Mouse (Mus musculus) regulatory T cell (primary cell): ENCODE results near the gene Stk32c.

Experiments used
- in situ Hi-C: fragments of 300-600 bp; cut with MboI, MseI; formaldehyde crosslinking; loops from one replicate; pipeline ENCODE4 v1.15.1; 2025; ENCODE audit warnings: high pct_unique_total_duplicates

Stk32c gene

DNA sequence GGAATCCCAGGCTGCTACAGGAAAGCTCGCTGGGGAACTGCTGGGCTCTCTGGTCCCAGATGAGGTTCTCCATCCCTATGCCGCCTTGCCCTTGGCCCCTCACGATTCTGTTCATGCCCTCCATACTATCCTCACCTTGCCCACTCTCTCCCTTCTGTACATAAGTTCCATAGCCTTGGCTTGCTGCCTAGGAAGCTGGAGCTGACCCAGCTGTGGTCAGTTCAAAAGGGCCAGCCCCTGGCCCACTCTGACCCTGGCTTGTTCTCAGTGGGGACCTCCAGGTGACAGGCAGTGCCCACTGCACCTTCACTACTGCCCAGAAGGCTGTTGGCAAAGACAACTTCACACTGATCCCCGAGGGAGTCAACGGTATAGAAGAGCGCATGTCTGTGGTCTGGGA, 116.7 kb downstream of the Stk32c start:
- in situ Hi-C loops, result no loop called here

DNA sequence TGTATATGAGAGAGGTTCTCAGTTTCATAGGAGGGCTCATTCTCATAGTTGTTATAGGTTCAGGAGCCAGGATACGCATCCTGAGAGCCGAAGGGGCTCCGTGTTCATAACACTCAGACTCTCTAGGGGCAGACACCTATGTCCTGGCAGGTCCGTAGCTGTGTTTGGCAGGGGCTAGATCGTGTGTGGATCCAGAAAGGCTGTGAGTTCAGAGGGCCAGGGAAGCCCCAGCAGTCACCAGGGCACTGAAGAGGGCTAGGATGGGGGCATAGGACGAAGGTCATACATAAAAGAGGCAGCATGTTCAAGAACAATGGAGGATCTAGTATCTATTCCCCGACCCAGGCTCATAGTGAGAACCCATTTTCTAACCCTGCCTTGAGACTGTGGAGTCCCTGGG, 117.8 kb downstream of the Stk32c start:
- in situ Hi-C loops, result no loop called here

DNA sequence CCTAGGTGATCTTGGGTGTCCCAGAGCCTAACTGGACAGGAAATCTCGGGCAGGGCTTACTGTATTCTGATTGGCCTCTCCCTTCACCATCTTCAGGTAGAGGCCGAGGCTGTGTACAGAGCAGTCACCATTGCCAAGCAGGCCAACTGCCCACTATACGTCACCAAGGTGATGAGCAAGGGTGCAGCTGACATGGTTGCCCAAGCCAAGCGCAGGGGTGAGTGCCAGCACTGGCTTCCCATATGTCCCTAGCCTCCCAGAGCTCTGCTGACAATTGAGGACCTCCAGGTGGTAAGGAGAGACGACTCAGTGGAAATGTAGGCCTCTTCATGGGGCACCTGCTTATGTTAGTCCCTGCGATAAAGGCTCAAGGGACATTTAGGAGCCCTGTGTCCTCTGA, 118.3 kb downstream of the Stk32c start:
- in situ Hi-C loops, result no loop called here

DNA sequence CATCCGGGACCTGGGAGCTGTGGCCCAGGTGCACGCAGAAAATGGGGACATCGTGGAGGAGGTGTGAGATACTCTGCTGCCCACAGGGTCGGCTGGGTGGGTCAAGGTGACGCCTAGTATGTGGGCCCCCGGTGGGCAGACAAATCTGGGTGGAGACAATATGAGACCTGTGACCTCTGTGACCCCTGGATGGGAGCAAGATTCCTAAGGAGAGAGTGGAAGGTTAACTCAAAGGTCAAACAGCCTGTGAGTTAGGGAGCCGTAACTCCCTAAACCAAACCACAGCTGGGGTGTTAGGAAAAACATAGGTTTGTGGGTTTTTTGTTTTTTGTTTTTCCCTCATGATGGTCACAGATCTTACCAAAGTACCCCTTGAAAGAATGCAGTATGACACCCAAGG, 119.3 kb downstream of the Stk32c start:
- in situ Hi-C loops, result no loop called here

DNA sequence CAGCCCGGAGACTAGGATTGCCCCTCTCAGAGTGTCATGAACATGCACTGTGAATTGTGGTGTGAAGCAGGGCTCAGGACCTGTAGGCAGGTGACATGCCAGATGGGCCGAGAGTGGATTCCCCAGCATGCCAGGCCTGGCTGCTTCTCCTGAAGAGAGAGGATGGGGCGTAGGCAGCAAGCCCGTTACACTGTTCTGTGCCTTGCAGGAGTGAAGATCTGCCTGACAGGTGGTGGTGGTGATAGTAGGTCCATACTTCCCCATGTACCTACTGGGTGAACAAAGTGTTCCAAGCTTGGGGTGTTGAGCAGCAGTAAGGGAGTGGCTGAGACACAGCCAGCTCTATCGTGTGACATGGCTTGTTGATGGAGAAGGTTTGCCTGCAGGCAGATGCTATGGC, 120.0 kb downstream of the Stk32c start:
- in situ Hi-C loops, result no loop called here

DNA sequence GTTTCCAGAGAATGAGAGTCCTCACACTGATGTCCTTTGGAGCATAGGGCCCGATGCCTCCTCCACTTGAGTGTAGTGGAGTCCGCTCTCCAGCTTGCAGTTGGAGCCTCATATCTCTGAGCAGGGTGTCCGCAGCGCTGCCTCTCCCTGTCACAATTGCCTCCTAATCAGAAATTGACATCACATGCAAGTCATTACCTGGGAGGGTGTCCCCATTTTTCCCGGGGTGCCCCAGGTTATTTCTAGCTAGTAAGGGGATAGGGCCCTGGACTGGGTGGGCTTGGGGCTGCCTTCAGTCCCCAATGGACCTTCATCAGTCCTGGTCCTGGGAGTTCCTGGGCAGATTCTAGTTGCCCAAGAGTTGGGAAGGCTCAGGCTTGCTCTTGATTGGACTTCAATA, 120.4 kb downstream of the Stk32c start:
- in situ Hi-C loops, result no loop called here

DNA sequence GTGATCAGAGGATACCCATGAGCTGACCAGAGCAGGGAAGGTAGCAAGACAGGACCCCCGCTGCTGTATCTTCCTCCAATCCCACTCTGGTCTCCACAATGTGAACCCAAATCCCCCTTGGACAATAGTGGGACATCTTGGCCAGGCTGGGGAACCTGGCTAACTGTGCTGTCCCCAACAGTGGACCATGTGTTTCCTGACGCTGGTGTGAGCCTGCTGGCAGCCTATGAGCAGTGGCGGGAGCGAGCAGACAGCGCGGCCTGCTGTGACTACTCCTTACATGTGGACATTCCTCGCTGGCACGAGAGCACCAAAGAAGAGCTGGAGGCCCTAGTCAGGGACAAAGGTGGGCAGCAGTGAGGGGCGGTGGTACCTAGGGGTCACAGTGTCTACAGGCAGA, 121.4 kb downstream of the Stk32c start:
- in situ Hi-C loops, result no loop called here

DNA sequence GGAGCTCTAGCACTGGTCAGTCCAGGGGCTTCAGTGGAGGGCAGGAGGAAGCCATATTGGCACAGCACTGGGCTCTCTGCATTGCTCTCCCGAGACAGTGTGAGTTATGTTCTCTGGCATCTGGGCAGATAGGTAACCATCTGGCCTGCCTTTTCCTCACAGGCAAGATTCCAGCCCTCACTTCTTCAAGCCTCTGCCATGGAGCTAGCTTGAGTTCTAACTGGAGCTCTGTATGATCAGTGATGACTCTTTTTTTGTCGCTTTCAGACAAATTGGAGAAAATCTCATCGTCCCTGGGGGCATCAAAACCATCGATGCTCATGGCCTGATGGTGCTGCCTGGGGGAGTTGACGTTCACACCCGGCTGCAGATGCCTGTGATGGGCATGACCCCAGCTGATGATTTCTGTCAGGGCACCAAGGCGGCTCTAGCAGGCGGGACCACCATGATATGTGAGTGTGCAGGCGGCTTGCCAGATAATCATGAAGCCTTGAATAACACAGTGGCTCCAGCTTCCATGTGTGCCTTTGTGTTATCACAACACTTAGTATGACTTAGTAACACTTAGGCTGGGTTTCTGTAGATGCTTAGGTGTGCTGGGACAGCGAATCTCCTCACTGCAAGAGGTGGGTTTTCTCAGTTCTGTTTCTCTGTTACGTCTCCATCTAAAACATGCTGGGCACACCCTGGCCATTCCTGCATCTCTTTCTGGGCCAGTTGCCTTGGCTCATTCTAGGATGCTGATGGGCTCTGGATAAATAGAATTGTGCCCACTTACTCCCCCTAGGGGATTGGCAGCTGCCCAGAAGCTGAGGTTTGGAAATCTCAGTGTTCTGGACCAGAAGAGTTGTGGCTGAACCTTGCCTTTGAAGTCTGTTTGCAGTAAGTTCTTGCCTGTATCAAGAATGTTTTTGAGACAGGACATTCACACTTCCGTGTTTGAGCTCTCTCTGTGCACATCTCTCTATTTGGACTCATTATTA, 122.9 kb downstream of the Stk32c start:
- in situ Hi-C loops, result no loop called here

DNA sequence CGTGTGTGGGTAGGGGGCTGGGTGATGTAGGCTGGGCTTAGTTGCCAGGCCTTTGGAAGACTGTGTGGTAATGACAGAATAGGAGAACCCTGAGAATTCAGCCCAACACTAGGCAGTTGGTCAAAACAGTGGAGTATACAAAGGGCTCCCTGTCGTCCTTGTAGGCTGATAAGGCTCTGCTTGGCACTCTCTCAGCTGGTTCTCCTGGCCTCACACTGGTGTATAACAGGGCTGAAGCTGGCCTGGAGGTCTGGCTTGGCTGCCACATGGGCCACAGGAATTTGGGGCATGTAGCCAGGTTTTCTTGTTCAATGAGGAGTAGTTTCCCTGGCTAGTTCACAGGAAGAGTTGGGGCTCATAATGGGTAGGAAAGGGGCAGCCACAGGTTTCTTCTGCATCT, 125.3 kb downstream of the Stk32c start:
- in situ Hi-C loops, result no loop called here

DNA sequence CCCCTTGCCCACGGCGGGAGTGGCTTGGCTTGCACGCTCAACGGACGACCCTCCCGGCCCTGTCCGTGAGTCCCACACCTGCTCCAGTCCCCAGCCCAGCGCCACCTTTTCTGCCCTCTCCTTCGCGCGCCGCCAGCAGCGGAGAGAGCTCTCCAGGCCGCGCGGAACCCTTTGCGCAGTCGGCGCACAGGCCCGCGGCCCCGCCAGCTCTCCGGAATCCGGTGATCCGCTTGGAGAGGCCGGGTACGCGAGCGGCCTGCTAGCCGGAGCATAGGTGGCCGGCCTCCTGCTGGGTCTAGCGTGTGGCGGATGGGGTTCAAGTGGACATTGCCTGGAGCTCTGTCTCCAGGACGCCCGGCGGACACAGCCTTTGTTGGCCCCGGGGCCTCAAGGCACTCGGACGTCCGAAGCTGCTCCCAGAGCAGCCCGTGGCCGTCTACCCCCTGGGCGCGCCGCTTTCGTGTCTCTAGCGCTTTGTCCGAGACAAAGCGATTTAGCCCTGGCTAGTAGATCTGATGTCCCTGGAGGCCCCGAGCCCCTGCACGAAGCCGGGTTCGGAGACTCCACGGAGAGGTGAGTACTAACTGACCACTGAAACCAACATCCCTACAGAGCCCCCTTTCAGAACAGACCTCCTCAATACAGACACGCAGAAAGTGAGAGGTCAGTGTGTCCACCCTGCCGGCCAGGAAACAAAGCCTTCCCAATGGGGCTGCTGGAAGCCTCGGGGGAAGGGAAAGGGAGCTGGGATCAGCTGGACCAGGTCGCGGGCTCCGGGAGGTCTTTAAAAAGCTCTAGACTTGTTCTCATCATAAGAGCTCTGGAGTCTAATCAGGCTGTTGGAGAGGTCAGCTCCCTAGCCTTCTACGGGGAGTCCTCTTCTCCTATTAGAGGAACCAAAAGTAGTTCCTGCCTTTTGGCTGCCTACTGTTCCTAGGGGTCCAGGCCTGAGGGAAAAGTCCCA, 126.6 kb downstream of the Stk32c start:
- in situ Hi-C loops, result no loop called here

DNA sequence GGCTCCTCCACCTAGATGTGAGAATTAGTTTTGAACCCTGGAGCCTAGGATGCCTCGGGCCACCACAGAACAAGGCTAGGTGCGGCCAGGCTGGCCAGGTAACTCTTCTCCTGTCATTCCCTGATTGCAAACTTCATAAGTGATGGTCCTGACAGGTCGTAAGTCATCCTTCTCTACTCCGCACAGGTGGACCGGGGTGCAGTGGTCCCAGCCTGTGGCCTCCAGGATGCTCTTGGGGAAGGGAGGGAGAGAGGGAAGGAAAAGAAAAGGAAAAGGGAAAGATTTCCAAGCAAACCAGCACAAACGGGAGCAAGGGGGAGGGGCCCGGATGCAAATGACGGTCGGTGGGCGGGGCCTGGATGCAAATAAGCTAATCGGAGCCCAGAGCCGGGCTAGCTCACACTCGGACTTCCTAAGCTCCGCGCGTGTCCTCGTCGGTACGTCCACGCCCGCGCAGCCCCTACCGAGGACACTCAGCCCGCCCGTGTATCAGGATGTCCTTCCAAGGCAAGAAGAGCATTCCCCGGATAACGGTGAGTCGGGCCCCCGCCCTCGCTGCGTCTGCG, 127.4 kb downstream of the Stk32c start, which contains the start of gene Dpysl4:
TSS of gene Dpysl4 (plus strand) at position 373 of the 566 bp plus-strand sequence.
- in situ Hi-C loops, result no loop called here

DNA sequence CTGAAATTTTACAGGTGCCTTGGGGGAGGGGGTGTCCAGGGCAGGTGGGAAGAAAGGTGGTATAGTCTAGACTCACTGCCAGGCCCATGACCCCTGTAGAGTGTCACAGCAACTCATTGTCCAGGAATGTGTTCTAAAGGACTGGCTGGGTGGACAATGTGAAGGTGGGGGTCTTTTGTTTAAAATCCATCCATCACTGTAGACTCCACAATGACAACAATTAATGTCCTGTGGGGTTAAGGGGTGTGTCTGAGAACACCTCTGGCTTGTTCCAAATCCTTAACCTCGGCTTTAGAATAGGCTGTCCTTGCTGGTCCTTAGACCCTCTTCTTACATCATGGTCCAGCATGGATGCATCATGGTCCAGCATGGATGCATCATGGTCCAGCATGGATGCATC, 128.8 kb downstream of the Stk32c start:
- in situ Hi-C loops, result no loop called here

DNA sequence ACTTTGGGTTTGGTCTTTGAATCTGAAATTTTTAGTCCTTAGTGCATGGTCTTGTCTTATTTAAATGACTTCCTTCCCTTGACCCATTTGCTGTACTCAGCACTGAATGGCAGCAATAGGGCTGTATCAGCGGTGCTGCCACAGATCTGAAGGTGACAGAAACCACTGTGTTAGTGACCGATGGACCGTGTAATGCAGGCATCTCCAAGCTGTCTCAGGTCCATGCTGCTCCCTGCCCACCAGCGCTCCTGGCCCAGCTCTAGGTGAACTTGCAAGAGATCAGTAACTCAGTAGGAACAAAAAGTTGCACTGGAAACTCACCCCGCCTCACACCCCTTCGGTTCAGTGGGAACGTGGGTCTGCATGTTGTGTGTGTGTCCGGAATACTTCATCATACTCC, 130.8 kb downstream of the Stk32c start:
- in situ Hi-C loops, result no loop called here

DNA sequence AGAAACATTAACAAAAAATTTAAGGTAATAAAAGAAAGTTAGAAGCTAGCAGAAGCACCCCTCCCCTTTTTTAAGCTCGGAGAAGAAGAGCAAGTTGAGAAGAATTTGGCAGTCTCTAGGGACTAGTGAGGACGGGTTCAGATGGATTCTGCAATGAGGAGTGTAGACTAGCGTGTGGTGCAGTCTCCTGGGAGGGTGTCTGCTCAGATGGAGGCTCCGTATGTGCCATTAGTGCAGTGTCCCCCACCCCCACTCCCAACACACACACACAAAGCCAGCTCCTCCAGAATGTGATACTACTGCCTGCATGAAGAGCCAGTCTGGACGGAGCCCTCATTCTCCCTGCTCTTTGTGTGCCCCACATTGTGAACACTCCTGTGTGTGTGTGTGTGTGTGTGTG, 131.9 kb downstream of the Stk32c start:
- in situ Hi-C loops, result no loop called here

DNA sequence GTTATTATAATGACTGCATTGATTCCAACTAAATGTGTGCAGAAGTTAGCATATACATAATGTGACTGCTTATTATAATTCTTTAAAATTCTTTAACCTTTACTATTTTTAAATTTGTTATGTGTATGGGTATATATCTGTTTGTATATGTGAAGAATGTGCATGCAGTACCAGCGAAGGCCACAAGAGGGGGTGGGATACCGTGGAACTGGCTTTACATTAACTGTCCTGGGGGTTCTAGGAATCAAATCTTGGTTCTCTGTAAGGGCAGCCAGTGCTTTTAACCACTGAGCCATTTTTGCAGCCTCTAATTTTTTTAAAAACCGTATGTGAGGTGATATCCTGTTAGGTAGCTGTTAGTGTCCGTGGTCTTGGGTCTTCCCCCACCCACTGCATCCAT, 132.4 kb downstream of the Stk32c start:
- in situ Hi-C loops, result no loop called here

DNA sequence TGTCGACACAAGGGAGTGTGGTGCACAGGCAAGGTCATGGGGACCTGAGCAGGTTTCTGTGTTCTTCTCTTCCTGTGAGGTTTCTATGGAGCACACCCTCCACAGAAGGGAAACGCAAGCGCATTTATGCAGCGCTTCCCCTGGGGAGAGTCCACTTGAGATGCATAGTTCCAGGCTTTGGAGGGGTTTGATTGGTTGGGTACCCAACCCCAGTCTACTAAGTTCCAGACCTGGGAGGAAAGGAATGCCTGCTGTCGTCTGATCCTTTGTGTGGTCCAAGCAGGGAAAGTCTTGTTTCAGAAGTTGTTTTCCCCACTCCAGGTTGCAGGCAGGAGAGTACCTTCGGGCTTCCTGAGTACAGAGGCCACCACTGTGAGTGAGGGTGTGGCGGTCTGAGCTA, 134.0 kb downstream of the Stk32c start:
- in situ Hi-C loops, result no loop called here

DNA sequence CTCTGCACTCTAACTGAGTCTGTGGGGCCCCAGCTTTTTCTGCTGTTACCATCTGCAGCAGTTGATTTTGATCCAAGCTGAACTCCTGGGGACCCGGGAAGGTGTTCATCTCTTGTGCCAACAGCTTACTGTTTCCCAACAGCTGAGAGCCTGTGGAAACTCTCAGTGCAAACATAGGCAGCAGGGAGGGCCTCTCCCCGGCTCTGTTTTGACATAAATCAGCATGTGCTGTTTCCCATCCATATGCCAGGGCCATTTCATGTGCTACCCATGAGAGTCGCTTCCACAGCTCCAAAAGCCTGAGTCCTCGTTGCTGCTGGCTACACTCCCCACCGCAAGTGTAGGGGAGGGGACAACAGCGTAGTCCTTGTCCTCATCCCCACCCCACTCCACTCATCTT, 134.9 kb downstream of the Stk32c start:
- in situ Hi-C loops, result no loop called here

DNA sequence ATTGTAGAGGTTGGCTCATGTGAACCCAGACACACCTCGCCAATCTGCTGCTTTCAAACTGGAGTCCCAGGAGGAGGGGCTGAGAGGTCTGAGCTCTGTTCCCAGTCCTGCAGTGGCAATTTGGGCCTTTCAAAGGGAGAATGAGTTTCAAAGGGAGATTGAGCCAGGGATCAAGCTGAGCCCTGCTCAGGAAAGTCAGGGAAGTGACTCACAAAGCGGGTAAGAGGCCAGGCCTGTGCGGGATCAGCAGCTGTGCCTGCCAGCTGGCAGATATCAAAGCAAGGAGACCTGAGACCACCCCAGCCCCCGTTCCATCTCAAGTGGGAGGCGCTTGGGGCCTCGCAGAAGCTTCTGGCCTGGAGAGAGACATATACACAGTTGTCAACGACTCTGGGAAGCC, 135.8 kb downstream of the Stk32c start:
- in situ Hi-C loops, result no loop called here

DNA sequence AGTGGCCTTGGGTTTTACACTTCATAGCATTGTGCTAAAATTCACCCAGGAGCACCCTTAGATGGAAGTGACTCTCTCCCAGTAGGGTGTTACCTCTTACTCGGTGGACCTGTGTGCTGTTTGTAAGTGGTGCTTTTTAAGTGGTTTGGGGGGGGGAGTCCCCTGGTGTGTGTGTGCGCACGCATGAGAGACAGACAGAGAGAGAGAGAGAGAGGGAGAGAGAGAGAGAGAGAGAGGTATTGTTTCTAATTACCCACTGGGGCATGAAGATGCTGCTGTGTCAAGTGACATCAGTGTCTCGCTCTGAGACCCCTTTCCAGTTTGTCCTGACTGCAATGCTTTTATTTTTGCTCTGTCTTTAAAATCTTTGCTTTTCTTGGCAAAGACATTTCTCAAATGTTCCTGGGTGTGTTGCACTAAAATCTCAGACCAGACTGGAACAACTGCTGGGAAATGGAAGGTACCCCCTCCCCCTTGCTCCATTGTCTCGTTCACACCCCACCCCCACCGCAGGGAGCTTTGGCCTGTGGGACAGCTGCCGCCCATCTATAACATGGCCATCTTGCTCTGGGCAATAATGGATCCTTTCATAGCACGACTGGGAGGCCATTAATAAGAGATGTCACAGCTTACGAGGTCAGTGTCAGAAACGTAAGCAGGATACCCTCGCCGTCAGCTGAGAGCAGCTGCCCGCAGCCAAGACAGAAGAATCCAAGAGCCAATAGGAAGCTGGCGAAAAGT, 137.9 kb downstream of the Stk32c start:
- in situ Hi-C loops, result no loop called here

DNA sequence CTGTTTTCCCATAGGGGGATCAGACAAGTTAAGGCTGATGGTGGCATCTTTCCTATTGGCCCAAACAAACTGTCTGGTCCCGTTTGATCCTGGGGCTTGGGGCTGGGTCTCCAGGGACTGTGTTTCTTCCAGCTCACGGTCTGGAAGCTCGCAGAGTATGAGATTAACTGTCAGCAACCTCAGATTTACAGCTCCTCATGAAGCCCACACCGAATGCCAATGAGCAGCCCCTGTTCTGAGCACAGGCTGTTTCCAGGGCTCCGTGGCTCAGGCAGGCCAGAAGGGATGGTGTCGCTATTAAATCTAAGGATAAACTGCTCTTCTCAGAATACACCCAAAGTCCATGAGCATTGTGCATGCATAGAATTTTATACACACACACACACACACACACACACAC, 138.9 kb downstream of the Stk32c start:
- in situ Hi-C loops, result no loop called here

DNA sequence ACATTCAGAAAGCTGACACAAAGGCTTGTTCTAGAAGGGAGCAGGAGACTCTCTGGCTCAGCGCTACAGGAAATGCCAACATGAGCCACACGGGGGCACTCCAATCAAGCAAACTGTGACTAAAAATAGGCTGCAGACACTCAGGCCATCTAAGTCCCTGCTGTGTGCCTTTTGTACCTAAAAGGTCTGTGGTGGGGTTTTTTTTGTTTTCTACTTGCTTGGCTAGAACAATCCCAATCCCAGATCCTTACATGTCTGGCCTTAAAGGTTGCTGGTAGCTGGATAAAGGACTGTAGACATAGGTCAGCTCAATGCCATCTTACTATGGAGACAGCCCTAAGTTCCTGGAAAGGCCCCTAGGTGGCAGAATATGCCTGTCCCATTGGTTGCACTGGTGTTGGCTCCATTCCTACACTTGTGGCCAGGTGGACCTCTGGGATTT, 144.9 kb downstream of the Stk32c start:
- in situ Hi-C loops, result loop anchor here (5.0 kb wide), 1 partner anchor 41 kb away; no protein-coding TSS in a partner anchor
